Mouse (Mus musculus): ENCODE measurements at regions not wholly inside any gene's neighbourhood (a gene's known extent, or its start where the extent isn't known, plus 50 kb on each side); places are given as distances from the start of the nearest gene placed in this dataset.

DNA sequence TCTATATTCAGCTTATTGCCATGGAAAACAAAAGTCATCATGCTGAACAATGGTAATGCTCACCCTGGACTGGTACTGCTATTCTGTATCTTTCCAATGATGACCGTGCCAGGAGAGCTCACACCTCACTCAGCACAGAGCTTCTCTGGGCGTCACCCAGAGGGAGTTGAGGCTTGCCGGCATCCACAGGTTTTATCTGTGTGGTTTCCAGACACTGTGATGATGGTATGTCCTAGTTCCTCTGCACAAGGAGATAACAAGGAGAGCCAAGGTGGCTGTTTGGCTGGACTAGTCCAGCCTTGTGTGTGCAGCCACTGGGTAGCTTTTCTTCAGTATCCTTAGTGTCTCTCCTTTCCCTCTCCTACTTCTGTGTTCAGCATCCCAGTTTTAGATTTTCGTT is 255.4 kb downstream of the Lyplal1 start:
- no peak overlapping the region for H3K27ac ChIP-seq
- no peak overlapping the region for H3K4me2 ChIP-seq
- no peak overlapping the region for H3K4me3 ChIP-seq (replicated peaks)
- H3K36me3 ChIP-seq: no peaks in the 10 kb centered on the region
- whole genome bisulfite sequencing: 87% methylated on average over 4 of the region's 4 CpGs
- no peaks in the 10 kb centered on the region for H3K4me1 ChIP-seq
- no peaks in the 10 kb centered on the region for H3K27me3 ChIP-seq
- H3K9me3 ChIP-seq (replicated peaks): no peaks in the 10 kb centered on the region
- H3K9ac ChIP-seq: no peak overlapping the region
- no peak for ATAC-seq (replicated peaks; ENCODE audit: low FRiP score)

DNA sequence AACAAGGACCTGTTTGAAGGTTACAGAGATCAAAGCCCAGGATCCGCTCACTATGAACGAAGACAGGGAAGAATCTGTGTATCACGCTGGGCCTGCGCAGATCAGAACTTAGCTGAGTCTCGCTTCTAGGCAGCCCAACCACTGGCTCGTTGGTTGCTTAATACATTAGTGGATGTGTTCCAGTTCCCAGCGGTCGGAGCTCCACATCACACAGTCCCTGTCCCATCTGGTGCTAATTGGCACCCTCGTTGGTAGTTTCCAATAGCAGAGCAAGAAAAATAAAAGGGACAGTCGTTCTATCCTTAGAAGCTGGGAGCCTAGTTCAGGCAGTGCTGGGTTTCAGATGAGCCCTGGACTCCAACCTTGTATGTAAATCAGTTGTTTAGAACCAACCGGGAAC is 251.2 kb downstream of the Lyplal1 start:
- H3K27ac ChIP-seq: no peak overlapping the region
- H3K4me2 ChIP-seq: no peak overlapping the region
- H3K9ac ChIP-seq: no peak overlapping the region
- no peak overlapping the region for H3K4me3 ChIP-seq (replicated peaks)
- H3K4me1 ChIP-seq: no peaks in the 10 kb centered on the region
- 84% methylated on average over 11 of the region's 11 CpGs for WGBS
- H3K27me3 ChIP-seq: no peaks in the 10 kb centered on the region
- H3K9me3 ChIP-seq (replicated peaks): no peaks in the 10 kb centered on the region
- no peaks in the 10 kb centered on the region for H3K36me3 ChIP-seq
- ATAC-seq (replicated peaks; ENCODE audit: low FRiP score): no peak

DNA sequence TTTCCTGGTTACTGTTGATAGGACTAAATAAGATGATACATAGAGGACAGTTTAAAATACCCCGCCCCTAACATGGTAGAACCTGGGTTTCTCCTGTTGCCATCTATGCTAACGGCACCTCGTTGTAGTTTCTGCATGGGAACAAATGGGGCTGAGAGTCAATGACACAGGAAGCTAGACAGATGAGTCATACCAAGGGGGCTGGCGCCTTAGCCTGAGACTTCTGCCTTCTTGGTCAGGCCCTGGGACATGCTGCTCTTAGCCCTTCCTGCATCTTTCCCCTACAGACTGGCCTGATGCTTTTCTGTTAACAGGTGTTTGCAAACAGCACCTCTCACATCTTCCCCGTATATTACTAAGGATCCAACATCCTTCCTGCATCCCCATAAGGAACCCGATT is 250.5 kb downstream of the Lyplal1 start:
- H3K9ac ChIP-seq: no peak overlapping the region
- H3K27me3 ChIP-seq: no peaks in the 10 kb centered on the region
- no peak overlapping the region for H3K27ac ChIP-seq
- ATAC-seq (replicated peaks; ENCODE audit: low FRiP score): no peak
- H3K4me2 ChIP-seq: no peak overlapping the region
- H3K9me3 ChIP-seq (replicated peaks): no peaks in the 10 kb centered on the region
- no peak overlapping the region for H3K4me3 ChIP-seq (replicated peaks)
- no peaks in the 10 kb centered on the region for H3K4me1 ChIP-seq
- no peaks in the 10 kb centered on the region for H3K36me3 ChIP-seq
- WGBS: 79% methylated on average over 6 of the region's 6 CpGs

DNA sequence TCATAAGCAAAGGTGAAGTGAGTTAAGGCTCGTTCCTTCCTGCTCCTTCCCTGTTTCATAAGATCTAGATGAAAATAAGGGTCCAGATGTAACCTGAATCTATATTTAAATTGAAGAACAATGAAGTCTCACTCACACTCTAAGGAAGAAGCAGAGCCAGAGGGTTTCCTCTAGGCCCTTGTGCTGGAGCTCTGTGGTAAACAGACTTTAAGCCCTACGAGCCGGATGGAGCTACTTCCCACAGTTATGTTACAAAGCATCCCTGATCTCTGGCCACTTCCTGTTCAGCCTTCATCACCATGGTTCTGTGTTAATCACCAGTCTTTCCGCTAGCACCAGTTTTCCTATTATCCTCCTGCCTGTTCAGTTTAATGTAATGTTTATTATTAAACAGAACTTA is 250.1 kb downstream of the Lyplal1 start:
- Histone ChIP-seq H3K27me3 (no peaks in the 10 kb centered on the region), H3K4me2 (no peak overlapping the region), H3K9ac (no peak overlapping the region), H3K9me3 (replicated peaks) (no peaks in the 10 kb centered on the region), H3K36me3 (no peaks in the 10 kb centered on the region), H3K4me3 (replicated peaks) (no peak overlapping the region), H3K27ac (no peak overlapping the region), H3K4me1 (no peaks in the 10 kb centered on the region)
- WGBS: 82% methylated on average over 4 of the region's 4 CpGs
- ATAC-seq (replicated peaks; ENCODE audit: low FRiP score): no peak

DNA sequence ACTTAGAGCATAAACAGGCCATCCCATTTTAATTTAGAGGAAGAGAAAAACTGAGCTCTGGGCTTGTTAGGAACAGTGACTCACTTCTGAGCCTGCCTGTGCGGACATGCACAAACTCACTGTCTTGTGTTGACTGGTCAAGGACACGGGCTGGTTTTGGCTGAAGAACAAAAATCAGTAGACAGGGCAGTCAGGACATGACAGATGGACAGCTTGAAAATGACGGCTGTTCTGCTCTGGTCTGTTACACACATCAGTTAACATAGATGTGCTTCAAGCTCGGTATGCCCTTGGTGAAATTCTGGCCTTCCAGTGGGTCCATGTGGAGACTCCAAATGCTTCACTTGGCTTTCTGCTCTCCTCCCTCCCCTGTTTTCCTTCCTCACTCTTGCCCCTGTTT is 248.4 kb downstream of the Lyplal1 start:
- 81% methylated on average over 4 of the region's 4 CpGs for WGBS
- Histone ChIP-seq H3K36me3 (no peaks in the 10 kb centered on the region), H3K4me3 (replicated peaks) (no peak overlapping the region), H3K27me3 (no peaks in the 10 kb centered on the region), H3K9ac (no peak overlapping the region), H3K4me1 (no peaks in the 10 kb centered on the region), H3K4me2 (no peak overlapping the region), H3K27ac (no peak overlapping the region), H3K9me3 (replicated peaks) (no peaks in the 10 kb centered on the region)
- no peak for ATAC-seq (replicated peaks; ENCODE audit: low FRiP score)

GRCm38 (mm10) chr1:185887031-185887430 is 230.1 kb downstream of the Lyplal1 start:
- no peak overlapping the region for H3K4me3 ChIP-seq (replicated peaks)
- H3K9me3 ChIP-seq (replicated peaks): no peaks in the 10 kb centered on the region
- no peak overlapping the region for H3K9ac ChIP-seq
- H3K4me1 ChIP-seq: peaks cover 1% of the 10 kb centered on the region; the same call in 1 of the 2 replicates
- H3K36me3 ChIP-seq: no peaks in the 10 kb centered on the region
- no peak for ATAC-seq (replicated peaks; ENCODE audit: low FRiP score)
- WGBS: 81% methylated on average over 1 of the region's 1 CpGs
- H3K27ac ChIP-seq: no peak overlapping the region
- no peak overlapping the region for H3K4me2 ChIP-seq
- no peaks in the 10 kb centered on the region for H3K27me3 ChIP-seq

GRCm38 (mm10) chr1:185891814-185892213 is 225.3 kb downstream of the Lyplal1 start:
- Histone ChIP-seq H3K27ac (no peak overlapping the region), H3K36me3 (no peaks in the 10 kb centered on the region), H3K4me2 (no peak overlapping the region), H3K9ac (no peak overlapping the region), H3K27me3 (no peaks in the 10 kb centered on the region), H3K4me1 (peaks cover 4% of the 10 kb centered on the region; the same call in 1 of the 2 replicates), H3K9me3 (replicated peaks) (no peaks in the 10 kb centered on the region), H3K4me3 (replicated peaks) (no peak overlapping the region)
- ATAC-seq (replicated peaks; ENCODE audit: low FRiP score): no peak
- WGBS: 46% methylated on average over 4 of the region's 4 CpGs

GRCm38 (mm10) chr1:185893421-185893820 is 223.7 kb downstream of the Lyplal1 start:
- Histone ChIP-seq H3K4me3 (replicated peaks) (no peak overlapping the region), H3K4me1 (peaks cover 4% of the 10 kb centered on the region; the same call in 1 of the 2 replicates), H3K4me2 (no peak overlapping the region), H3K27me3 (no peaks in the 10 kb centered on the region), H3K9ac (no peak overlapping the region), H3K36me3 (no peaks in the 10 kb centered on the region), H3K27ac (no peak overlapping the region), H3K9me3 (replicated peaks) (no peaks in the 10 kb centered on the region)
- WGBS: 72% methylated on average over 4 of the region's 4 CpGs
- ATAC-seq (replicated peaks; ENCODE audit: low FRiP score): no peak

DNA sequence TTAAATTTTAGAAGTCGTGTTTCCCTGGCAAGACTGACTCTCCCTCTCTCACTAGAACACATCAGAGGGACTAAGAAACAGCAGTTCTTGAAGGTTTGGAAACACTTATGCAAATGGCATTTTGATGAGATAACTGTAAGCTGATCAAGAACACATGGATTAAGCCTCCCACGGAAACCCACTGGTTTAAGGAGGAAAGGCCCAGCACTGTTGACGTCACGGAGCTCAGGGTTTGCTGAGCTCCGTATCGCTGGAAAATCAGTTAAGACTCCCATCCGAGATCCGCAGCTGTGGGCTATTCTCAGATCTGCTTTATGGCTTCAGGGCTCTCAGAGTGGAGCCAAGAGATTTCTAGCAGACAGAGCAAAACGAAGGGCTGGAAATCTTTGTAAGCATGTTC is 218.6 kb downstream of the Lyplal1 start:
- Histone ChIP-seq H3K27ac (no peak overlapping the region), H3K9me3 (replicated peaks) (no peaks in the 10 kb centered on the region), H3K36me3 (no peaks in the 10 kb centered on the region), H3K4me2 (no peak overlapping the region), H3K4me3 (replicated peaks) (no peak overlapping the region), H3K27me3 (no peaks in the 10 kb centered on the region), H3K9ac (no peak overlapping the region), H3K4me1 (no peaks in the 10 kb centered on the region)
- WGBS: 48% methylated on average over 9 of the region's 9 CpGs
- no peak for ATAC-seq (replicated peaks; ENCODE audit: low FRiP score)

DNA sequence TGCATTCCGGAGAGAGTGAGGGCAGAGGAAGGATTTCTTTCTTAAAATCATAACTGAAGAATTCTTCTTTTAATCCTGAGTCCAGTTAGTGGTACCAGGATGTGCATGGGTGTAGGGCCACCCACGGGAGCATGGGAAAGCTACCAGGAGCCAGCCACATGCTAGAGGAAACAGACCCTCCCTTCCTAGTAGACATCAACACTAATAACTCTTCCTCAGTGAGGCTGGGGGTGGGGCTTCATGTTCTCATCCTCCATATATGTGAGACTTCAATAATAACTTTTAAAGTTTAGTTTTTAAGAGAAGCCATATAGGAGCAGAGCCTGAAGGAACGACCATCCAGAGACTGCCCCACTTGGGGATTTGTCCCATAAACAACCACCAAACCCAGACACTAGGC is 216.8 kb downstream of the Lyplal1 start:
- WGBS: 75% methylated on average over 3 of the region's 3 CpGs
- Histone ChIP-seq H3K27ac (no peak overlapping the region), H3K9ac (no peak overlapping the region), H3K4me3 (replicated peaks) (no peak overlapping the region), H3K4me1 (no peaks in the 10 kb centered on the region), H3K27me3 (no peaks in the 10 kb centered on the region), H3K9me3 (replicated peaks) (no peaks in the 10 kb centered on the region), H3K4me2 (no peak overlapping the region), H3K36me3 (no peaks in the 10 kb centered on the region)
- ATAC-seq (replicated peaks; ENCODE audit: low FRiP score): no peak

DNA sequence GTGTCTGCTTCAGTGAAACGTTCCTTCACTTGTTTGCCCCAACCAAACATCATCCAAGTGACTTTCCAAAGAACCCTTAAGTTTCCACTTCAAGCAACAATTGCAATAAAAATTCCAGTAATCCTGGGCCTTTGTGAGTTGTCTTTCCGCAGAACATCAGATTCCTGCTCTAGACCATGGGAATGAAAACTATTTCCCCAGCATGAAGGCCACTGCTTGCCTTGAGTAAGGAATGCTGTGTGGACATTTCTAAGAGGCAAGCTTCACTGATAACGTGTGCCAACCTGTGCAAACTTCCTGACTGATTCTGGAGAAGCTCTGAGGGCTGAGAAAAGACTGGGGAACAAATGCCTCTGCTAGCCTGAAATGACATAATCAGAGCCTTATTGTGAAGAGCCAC is 214.7 kb downstream of the Lyplal1 start:
- no peaks in the 10 kb centered on the region for H3K4me1 ChIP-seq
- H3K4me2 ChIP-seq: no peak overlapping the region
- no peaks in the 10 kb centered on the region for H3K36me3 ChIP-seq
- 86% methylated on average over 3 of the region's 3 CpGs for WGBS
- H3K9ac ChIP-seq: no peak overlapping the region
- H3K9me3 ChIP-seq (replicated peaks): no peaks in the 10 kb centered on the region
- H3K27ac ChIP-seq: no peak overlapping the region
- no peak overlapping the region for H3K4me3 ChIP-seq (replicated peaks)
- ATAC-seq (replicated peaks; ENCODE audit: low FRiP score): no peak
- H3K27me3 ChIP-seq: no peaks in the 10 kb centered on the region

- no peaks in the 10 kb centered on the region for H3K4me1 ChIP-seq
- no peak overlapping the region for H3K27ac ChIP-seq
- H3K36me3 ChIP-seq: no peaks in the 10 kb centered on the region
- H3K4me3 ChIP-seq (replicated peaks): no peak overlapping the region
- H3K9ac ChIP-seq: no peak overlapping the region
- no peak overlapping the region for H3K4me2 ChIP-seq
- 69% methylated on average over 7 of the region's 7 CpGs for WGBS
- ATAC-seq (replicated peaks; ENCODE audit: low FRiP score): no peak
- no peaks in the 10 kb centered on the region for H3K27me3 ChIP-seq
- H3K9me3 ChIP-seq (replicated peaks): no peaks in the 10 kb centered on the region
Observed at GRCm38 (mm10) chr1:185905666-185906065, 211.4 kb downstream of the Lyplal1 start.

GRCm38 (mm10) chr1:185915579-185915978 is 201.5 kb downstream of the Lyplal1 start:
- no peak for ATAC-seq (replicated peaks; ENCODE audit: low FRiP score)

More at GRCm38 (mm10) chr1:185915579-185915978, 201.5 kb downstream of the Lyplal1 start:
- no peak overlapping the region for H3K9ac ChIP-seq
- no peak overlapping the region for H3K4me2 ChIP-seq
- H3K9me3 ChIP-seq (replicated peaks): no peaks in the 10 kb centered on the region
- H3K27me3 ChIP-seq: no peaks in the 10 kb centered on the region
- no peaks in the 10 kb centered on the region for H3K4me1 ChIP-seq
- H3K4me3 ChIP-seq (replicated peaks): no peak overlapping the region
- no peak overlapping the region for H3K27ac ChIP-seq
- 37% methylated on average over 2 of the region's 2 CpGs for WGBS
- no peaks in the 10 kb centered on the region for H3K36me3 ChIP-seq
